Mouse (Mus musculus) adrenal gland, adult (tissue): ENCODE measurements around the gene Lrrc7.

Source experiments
- DNase-seq, 2 experiments: peaks; one replicate each; pipeline ENCODE4 v3.0.0; 2022 to 2023; ENCODE audit warnings: low spot score in 1 of 2; ENCODE audit not compliant: inconsistent age in 2 of 2

Gene Lrrc7

DNA sequence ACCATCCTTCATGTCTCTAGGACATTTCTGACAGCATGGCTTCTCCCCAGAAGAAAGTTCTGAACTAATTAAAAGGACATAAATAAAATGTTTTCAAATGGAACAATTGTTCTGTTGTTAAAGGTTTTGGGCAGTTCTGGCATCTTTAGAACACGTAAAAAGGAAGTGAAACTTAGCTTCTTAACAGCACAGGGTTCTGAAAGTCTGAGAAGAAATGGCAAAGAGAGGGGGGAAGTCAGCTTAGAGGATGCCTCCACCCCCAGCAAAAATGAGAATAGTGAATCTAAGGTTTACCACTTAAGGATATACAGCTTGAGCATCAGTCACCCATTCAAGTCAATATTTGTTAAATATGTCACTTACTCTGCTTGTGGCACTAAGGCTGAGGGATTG lies 484.6 kb downstream of the Lrrc7 start:
- no peak for DNase-seq

DNA sequence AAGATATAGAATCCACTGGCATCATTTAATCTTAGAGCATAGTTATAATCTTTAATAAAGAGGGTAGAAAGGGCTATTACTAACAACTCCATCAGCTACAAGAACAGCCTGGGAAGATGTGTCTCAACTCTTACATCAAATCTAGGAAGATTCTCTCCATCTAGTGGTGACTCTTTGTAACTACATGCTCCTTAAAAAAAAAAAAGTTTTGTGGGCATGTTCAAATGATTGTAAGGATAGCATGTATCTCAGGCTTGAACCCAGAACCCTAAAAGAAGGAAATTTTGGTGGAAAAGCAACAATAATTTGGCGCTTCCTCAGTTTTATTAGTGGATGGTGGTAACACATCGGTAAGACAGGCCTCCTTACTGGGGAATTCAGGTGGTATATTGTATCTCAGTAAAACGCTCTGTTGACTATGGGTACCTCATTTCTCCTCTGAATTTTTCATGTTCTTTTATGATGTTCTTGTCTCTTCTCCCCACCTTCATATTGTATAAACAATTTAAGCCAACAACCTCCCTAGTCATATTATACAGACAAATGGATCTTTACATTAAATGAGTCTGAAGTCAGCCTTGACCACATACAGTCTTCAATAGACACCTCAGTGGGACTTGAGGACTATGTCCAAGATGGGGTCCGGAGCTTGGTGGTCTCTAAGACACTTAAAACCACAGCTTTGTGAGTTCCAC lies 485.2 kb downstream of the Lrrc7 start:
- peak in 1 of 2 experiments; percentile 45 for DNase-seq

DNA sequence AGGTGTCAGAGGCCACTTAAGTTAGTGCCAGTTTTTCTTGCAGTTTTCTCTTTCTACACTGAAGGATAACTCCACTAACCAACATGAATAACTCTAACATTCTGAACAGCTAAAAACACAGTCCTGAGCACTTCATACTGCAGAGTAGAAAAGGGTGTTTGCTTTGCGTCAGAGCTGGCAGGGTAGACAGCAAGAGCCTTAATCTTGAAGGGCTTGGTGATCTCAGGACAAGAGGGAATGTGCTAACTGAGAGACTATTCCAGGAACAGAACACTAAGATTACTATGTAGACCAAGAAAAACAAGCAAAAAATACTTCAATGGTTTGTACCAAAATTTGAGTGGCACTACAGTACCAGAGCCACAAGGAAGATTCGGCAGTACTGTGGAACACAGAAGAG lies 487.0 kb downstream of the Lrrc7 start:
- DNase-seq, result no peak

DNA sequence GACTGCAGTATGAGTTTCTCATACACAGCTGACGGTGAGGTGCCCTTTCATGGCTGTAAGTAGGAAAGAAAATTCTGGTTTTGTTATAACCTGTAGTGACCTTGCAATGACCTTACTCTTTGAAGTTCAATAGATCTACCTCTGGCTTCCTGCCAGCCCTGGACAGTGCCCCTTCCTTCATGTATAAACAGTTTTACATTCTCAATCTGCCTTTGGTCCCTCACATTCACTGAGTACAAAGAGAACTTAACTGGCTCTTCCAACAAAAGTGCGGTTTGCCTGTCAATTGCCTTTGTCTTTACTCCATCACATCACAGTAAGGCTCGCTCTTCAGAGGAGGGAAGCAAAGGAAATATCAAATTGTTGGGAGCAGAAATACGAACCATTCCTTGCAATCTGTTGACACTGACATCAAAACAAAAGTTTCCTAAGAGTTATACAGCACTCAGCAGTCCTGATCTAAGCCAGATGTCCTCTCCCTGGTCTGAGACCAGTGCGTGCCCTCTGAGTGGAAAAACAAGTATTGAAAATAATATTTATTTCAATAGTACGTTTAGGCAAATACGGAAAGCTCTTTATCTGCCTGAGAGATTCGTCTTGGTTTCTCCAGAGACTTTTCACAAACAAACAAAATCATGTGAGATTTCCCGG lies 493.3 kb downstream of the Lrrc7 start:
- peak in 1 of 2 experiments; percentile 50 for DNase-seq

DNA sequence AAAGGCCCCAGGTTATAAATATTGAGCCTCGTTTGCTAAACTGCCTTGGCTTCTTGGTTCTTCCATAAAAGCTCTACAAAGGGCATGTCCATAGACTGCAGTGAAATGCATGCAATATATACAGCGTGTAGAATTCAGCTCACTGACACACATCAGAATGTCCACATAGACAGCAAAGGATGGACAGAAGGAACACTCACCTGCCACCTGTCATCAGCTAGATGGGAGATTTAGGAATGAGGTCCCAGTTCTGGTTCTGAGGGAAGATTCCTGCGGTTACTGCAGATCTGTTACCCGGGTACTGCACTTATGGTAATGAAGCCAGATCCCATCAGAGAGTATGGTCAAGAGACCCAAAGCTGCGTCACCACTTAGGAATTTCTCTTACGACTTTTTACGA lies 494.1 kb downstream of the Lrrc7 start:
- DNase-seq, result peak in 1 of 2 experiments; percentile 39

DNA sequence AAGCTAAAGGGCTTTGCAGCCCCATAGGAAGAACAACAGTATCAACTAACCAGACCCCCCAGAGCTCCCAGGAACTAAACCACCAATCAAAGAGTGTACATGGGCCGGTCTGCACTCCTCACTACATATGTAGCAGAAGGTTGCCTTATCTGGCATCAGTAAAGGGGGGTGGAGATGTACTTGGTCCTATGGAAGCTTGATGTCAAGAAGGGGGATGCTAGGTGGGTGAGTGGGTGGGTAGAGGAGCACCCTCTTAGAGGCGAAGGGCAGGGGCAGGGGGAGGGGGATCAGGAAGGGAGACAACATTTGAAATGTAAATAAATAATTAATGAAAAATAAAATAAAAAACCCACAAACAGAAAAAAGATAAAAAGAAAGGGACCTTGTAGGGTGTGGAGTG lies 496.8 kb downstream of the Lrrc7 start:
- DNase-seq, result no peak

GRCm38 (mm10) chr3:158061811-158062523 lies 500.1 kb downstream of the Lrrc7 start:
- peak in 1 of 2 experiments; percentile 43 for DNase-seq

- no peak for DNase-seq
Observed at GRCm38 (mm10) chr3:158060621-158061291, 501.3 kb downstream of the Lrrc7 start.

- no peak for DNase-seq
Observed at GRCm38 (mm10) chr3:158049508-158049907, 512.5 kb downstream of the Lrrc7 start.

DNA sequence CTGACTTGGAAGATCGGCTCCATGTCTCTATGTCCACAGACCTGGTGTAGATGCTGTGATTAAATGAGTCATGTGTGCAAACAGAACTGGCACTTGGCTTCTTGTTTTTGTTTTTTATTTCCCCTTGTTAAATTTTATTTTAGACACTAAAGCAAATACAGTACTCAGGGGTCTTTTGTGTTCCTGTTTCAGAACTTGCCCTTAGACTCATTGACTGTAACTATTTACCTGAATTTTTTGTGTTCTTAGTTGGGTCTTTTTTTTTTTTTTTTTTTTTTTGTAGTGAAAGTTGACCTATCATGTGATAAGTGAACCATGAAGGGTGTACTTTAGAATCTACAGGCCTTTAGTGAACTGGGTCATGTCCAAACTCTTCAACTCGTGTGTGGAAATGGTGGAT lies 521.3 kb downstream of the Lrrc7 start:
- no peak for DNase-seq

GRCm38 (mm10) chr3:158038106-158038505 lies 523.9 kb downstream of the Lrrc7 start:
- DNase-seq, result no peak

GRCm38 (mm10) chr3:158036329-158036988 lies 525.6 kb downstream of the Lrrc7 start, which contains the start of the genes Srsf11 and Lrrc40:
Gene Srsf11 (minus strand): TSS chr3:158036639.
Gene Lrrc40 (plus strand): TSS chr3:158036662.
- peak; percentile 96 to 98 for DNase-seq

- DNase-seq, result no peak
Observed at GRCm38 (mm10) chr3:158035866-158036265, 526.2 kb downstream of the Lrrc7 start.
